Mouse (Mus musculus) midbrain, embryonic 13.5 days (tissue): Measurements from ENCODE around the gene Atp5h. TPM values are rescaled to one million over a fixed set of nuclear protein-coding genes. Genes with fewer than 3 reads are reported as not detected.
"Not testable (repeated sequence)": the region's sequence is repeated elsewhere in the genome, so short reads cannot be mapped to it uniquely, and the experiment has no call there.

Source experiments
- ATAC-seq: fragments of 200-750 bp; cut with Nextera tagmentation; 2 replicates; pipeline ENCODE4 v1.8.0; 2017; ENCODE audit warnings: mild to moderate bottlenecking, moderate TSS enrichment, moderate library complexity
- H3K27ac ChIP-seq: fragments of 300-500 bp; sonication (generic); 2 replicates; pipeline ENCODE4 v1.5.1; 2015; ENCODE audit warnings: inconsistent platforms, mild to moderate bottlenecking, moderate library complexity
- H3K27me3 ChIP-seq: fragments of 300-500 bp; sonication (generic); 2 replicates; pipeline ENCODE4 v1.6.1; 2015; ENCODE audit warnings: mild to moderate bottlenecking, inconsistent platforms
- H3K36me3 ChIP-seq: fragments of 300-500 bp; sonication (generic); 2 replicates; pipeline ENCODE4 v1.6.1; 2015; ENCODE audit warnings: mild to moderate bottlenecking, inconsistent platforms
- H3K4me1 ChIP-seq: fragments of 300-500 bp; sonication (generic); replicated peaks from 2 replicates; pipeline ENCODE4 v1.6.1; 2015; ENCODE audit warnings: inconsistent platforms
- H3K4me2 ChIP-seq: fragments of 300-500 bp; sonication (generic); replicated peaks from 2 replicates; pipeline ENCODE4 v1.6.1; 2015; ENCODE audit warnings: moderate library complexity, mild to moderate bottlenecking, inconsistent platforms
- H3K4me3 ChIP-seq: fragments of 300-500 bp; sonication (generic); replicated peaks from 2 replicates; pipeline ENCODE4 v1.5.1; 2015; ENCODE audit warnings: mild to moderate bottlenecking, inconsistent platforms
- H3K9ac ChIP-seq: fragments of 300-500 bp; sonication (generic); replicated peaks from 2 replicates; pipeline ENCODE4 v1.6.1; 2015; ENCODE audit warnings: mild to moderate bottlenecking, inconsistent platforms
- H3K9me3 ChIP-seq: fragments of 300-500 bp; sonication (generic); 2 replicates; pipeline ENCODE4 v1.6.1; 2016; ENCODE audit warnings: mild to moderate bottlenecking, inconsistent platforms
- WGBS: fragments of 180-500 bp; shearing (Covaris S2); methylation state at CpG from one replicate; pipeline ENCODE4 v1.1.7; 2015; 5-methylcytosine and 5-hydroxymethylcytosine counted together
- polyA plus RNA-seq: library from polyadenylated mRNA; unstranded; fragments of >200 nt; fragmentation: Nextera tagmentation; extraction: Ambion mirVana; gene quantifications from 2 replicates; pipeline ENCODE4 v1.2.1, GENCODE M21; 2015

Gene Atp5h
- polyA plus RNA-seq = 948 and 970 TPM in 2 replicates

DNA sequence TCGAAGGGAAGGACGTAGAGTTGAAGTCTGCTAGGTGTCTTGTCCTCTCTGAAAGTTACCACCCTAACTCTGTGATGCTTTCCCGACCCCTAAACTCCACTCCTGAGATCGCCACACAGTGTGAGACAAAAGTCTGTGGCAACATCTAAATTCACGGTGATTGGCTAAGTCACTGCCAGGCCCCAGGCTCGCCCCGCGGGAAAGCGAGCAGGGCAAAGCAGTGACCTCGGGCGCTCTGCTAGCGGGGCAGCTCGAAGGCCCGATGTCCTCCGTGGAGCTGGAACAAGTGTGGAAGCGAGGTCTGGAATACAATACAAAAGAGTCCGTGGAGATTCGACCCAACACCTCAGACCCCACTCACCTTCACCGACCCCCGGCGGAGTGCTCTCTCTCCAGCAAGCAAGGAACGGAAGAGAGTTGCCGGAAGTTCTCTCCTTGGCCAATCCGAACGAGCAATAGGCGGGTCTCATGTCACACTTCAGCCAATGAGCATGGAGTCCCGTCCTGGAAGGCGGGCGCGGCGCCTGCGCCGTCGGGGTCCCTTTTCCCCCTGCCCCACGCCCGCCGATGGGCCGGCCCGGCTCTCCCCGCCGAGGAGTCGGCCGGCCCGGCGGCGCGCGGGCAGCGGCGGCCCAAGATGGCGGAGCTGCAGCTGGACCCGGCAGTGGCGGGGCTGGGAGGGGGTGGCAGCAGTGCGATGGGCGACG is at the start of gene Atp5h, which contains the start of gene Kctd2:
Gene Atp5h, minus strand, starts transcription at position 432 of the 707 bp plus-strand sequence.
Gene Kctd2, plus strand, starts transcription at position 598 of the 707 bp plus-strand sequence.
- peak within 1 kb of the TSS; percentile 88 for H3K27ac ChIP-seq
- peaks cover 36% of the 10 kb centered on the region for H3K4me1 ChIP-seq
- peak within 1 kb of the TSS; percentile 95 for H3K9ac ChIP-seq
- H3K9me3 ChIP-seq = no peaks in the 10 kb centered on the region
- H3K36me3 ChIP-seq = peaks cover 40% of the 10 kb centered on the region
- under 1% methylated on average over 54 of the region's 56 CpGs for WGBS
- ATAC-seq = peak; percentile 97
- no peaks in the 10 kb centered on the region for H3K27me3 ChIP-seq
- H3K4me2 ChIP-seq = peak within 1 kb of the TSS; percentile 97
- peak within 1 kb of the TSS; percentile 95 for H3K4me3 ChIP-seq

DNA sequence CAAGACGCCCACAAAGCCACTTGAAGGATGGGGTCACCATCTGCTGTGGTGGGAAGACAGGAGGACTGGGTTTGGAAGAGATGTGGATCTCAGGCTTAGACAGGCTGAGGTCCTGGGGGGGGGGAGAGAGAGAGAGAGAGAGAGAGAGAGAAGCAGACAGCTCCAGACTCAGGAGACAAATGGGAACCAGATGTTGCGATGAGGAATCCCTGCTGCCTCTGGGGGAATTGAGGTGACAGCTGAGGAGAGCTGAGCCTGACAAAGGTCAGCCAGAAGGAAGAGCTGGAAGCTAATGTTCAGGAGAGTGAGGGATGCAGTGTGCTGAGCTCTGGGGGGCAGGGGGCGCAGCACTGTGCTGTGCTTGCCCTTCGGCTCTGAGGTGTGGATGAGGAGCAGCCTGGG is 47.5 kb upstream of the Atp5h start:
- Histone ChIP-seq H3K4me1 (peaks cover 2% of the 10 kb centered on the region; the same call in 1 of the 2 replicates), H3K4me3 (no peak overlapping the region), H3K27me3 (no peaks in the 10 kb centered on the region), H3K9ac (no peak overlapping the region; the same call in 1 of the 2 replicates), H3K27ac (no peak overlapping the region), H3K4me2 (no peak overlapping the region), H3K36me3 (no peaks in the 10 kb centered on the region), H3K9me3 (no peaks in the 10 kb centered on the region)
- 65% methylated on average over 4 of the region's 4 CpGs for WGBS
- no peak for ATAC-seq

DNA sequence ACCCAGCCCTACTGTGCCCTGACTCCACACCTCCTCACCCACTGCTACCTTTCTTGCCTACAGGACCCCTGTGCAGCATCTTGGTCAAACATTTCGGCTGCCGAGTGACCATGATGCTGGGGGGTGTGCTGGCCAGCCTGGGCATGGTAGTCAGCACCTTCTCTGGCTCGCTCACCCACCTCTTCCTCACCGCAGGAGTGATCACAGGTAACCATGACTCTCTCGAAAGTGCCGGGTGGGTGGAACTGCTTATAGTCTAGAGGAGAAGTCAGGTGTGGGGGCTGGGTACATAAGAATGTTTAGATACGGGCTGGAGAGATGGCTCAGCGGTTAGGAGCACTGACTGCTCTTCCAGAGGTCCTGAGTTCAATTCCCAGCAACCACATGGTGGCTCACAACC is 45.1 kb upstream of the Atp5h start:
- no peaks in the 10 kb centered on the region for H3K9me3 ChIP-seq
- H3K9ac ChIP-seq = no peak overlapping the region
- WGBS = 90% methylated on average over 8 of the region's 8 CpGs
- no peak overlapping the region for H3K4me3 ChIP-seq
- no peak for ATAC-seq
- peaks cover 2% of the 10 kb centered on the region; the same call in 1 of the 2 replicates for H3K4me1 ChIP-seq
- H3K27me3 ChIP-seq = no peaks in the 10 kb centered on the region
- no peaks in the 10 kb centered on the region for H3K36me3 ChIP-seq
- no peak overlapping the region for H3K4me2 ChIP-seq
- no peak overlapping the region for H3K27ac ChIP-seq

DNA sequence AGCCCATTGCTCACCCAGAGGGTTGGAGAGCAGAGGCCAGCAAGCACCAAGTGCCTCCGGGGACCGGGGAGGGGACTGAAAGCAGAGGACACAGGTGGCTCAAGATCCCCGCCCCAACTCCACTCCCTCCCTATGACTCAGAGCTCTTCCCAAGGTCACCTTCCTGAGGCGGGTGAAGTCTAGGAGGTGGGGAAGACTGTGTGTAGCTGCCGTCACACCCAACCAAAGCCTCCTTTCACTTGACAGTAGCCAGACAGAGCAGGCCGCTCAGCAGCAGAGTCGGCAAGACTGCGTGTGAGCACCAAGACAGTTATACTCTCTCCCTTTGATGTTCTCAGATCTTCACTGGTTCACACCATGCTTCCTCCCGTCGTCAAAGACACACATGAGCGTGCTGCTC is 43.6 kb upstream of the Atp5h start:
- Histone ChIP-seq H3K9me3 (no peaks in the 10 kb centered on the region), H3K27ac (no peak overlapping the region), H3K9ac (no peak overlapping the region), H3K4me1 (peaks cover 2% of the 10 kb centered on the region; the same call in 1 of the 2 replicates), H3K4me2 (no peak overlapping the region), H3K36me3 (no peaks in the 10 kb centered on the region), H3K4me3 (no peak overlapping the region), H3K27me3 (no peaks in the 10 kb centered on the region)
- no peak for ATAC-seq
- WGBS = 70% methylated on average over 11 of the region's 11 CpGs

DNA sequence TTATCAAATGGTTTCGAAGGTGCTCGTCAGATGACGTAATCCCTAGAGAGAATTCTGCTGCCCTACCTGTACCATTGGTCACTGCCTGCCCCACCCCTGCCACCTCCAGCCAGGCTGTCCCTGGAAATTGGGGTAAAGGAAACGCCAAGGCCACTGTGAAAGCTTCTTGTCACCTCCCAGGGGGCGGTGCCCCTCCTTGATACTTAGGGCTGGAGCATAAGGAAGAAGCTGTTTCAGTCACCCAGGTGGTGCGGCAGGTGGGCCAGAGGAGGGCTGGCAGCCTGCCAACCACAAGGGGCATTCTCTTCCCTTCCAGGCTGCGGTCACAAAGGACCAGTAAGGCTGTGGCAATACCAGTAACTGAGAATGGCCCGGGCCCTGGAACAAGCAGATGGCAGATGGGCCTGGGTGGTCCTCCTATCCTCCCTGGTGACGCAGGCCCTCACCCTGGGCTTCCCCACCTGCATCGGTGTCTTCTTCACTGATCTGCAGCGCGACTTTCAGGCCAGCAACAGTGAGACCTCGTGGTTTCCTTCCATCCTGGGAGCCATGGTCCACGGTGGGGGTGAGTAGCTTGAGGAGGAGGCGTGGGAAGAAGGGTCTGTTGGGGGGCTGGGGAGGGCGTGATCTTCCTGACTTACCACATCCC is 42.6 kb upstream of the Atp5h start, which contains the start of gene Slc16a5:
Gene Slc16a5, plus strand, starts transcription at position 232 of the 649 bp plus-strand sequence.
- Histone ChIP-seq H3K9me3 (no peaks in the 10 kb centered on the region), H3K4me1 (peaks cover 6% of the 10 kb centered on the region), H3K27ac (no peak within 1 kb of the TSS), H3K27me3 (no peaks in the 10 kb centered on the region), H3K4me3 (no peak within 1 kb of the TSS), H3K9ac (no peak within 1 kb of the TSS), H3K36me3 (no peaks in the 10 kb centered on the region), H3K4me2 (no peak within 1 kb of the TSS)
- WGBS = 83% methylated on average over 16 of the region's 16 CpGs
- no peak for ATAC-seq

DNA sequence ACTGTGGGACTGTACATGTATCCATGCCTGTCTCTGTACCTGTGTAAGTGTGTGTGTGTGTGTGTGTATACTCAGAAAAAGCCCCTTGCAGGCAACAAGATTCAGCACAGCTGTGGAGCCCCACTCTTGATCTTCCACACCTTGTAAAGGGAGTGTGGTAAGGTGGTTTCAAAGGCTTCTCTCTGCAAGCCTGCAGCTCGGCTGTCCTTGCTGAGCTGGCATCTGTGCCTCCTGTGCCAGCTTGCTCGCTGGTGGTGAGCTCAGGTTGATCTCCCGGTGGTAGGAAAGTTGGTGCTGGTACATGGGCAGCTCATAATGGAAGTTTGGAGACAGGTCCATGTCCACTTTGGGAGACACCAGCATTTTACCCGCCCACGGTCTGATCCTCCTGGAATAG is 42.1 kb upstream of the Atp5h start:
- Histone ChIP-seq H3K4me2 (no peak overlapping the region), H3K27me3 (no peaks in the 10 kb centered on the region), H3K27ac (no peak overlapping the region), H3K4me1 (peaks cover 7% of the 10 kb centered on the region), H3K4me3 (no peak overlapping the region), H3K36me3 (no peaks in the 10 kb centered on the region), H3K9me3 (no peaks in the 10 kb centered on the region), H3K9ac (no peak overlapping the region)
- no peak for ATAC-seq
- WGBS = 76% methylated on average over 5 of the region's 5 CpGs

DNA sequence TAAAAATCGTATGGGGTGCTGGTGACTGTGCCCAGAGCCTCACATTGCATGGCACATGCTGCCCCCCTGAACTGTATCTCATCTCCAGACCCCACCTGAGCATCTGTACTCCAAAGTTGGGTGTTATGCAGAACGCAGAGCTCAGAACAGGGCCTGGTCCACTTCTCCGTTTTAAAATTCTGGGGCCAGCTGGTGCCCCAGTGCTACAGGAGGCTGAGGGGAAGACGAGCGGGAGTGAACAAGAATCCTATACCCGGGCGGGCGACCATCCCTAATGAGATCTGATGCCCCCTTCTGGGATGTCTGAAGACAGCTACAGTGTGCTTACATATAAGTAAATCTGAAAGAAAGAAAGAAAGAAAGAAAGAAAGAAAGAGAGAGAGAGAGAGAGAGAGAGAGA is 41.2 kb upstream of the Atp5h start:
- WGBS = 19% methylated on average over 8 of the region's 8 CpGs
- Histone ChIP-seq H3K4me3 (no peak overlapping the region), H3K27ac (no peak overlapping the region), H3K36me3 (no peaks in the 10 kb centered on the region), H3K4me1 (peaks cover 7% of the 10 kb centered on the region), H3K4me2 (no peak overlapping the region), H3K9me3 (no peaks in the 10 kb centered on the region), H3K27me3 (no peaks in the 10 kb centered on the region), H3K9ac (no peak overlapping the region)
- ATAC-seq = no peak

DNA sequence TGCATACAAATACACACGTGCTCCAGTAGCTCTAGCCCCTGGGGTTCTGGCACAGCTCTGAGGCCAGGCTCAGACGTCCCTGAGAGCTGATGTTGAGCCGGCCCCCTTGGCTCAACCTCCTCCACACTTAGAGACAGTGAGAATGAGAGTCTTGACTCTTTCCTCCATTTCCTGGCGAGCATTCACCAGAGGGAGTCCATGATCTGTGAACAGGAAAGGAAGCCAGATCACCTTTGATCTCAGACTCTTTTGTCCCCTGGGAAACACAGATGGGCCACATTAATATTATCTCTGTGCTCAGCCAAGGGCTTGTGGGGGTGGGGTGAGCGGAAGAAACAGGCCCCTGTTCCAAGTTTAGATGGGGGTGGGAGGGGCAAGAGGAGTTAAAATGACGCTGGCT is 37.6 kb upstream of the Atp5h start:
- Histone ChIP-seq H3K27me3 (no peaks in the 10 kb centered on the region), H3K36me3 (no peaks in the 10 kb centered on the region), H3K9me3 (no peaks in the 10 kb centered on the region), H3K4me3 (no peak overlapping the region), H3K4me2 (no peak overlapping the region), H3K27ac (no peak overlapping the region), H3K9ac (no peak overlapping the region), H3K4me1 (peaks cover 5% of the 10 kb centered on the region)
- ATAC-seq = no peak
- 44% methylated on average over 6 of the region's 6 CpGs for WGBS

DNA sequence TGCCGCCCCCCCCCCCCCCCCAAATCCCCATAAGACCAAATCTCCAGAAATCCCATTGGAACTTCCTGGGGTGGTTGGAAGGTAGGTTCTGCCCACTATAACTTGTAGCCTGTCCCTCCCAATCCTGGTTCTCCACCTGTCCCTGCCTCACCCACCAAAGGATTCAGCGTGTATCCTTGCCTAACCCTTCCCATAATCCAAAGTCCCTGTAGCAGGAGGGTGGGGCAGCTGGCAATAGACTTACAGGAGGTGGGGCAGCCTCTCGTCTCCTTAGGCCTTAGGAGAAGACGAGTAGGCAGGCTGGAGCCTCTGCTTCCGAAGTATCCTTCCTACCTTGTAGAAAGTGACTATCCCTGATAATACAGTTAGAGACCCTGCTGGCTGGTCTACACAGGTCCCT is 36.4 kb upstream of the Atp5h start:
- Histone ChIP-seq H3K4me2 (no peak overlapping the region), H3K27ac (no peak overlapping the region), H3K9me3 (no peaks in the 10 kb centered on the region), H3K9ac (no peak overlapping the region), H3K36me3 (no peaks in the 10 kb centered on the region), H3K4me3 (no peak overlapping the region), H3K27me3 (no peaks in the 10 kb centered on the region), H3K4me1 (peaks cover 5% of the 10 kb centered on the region)
- 94% methylated on average over 4 of the region's 5 CpGs for WGBS
- ATAC-seq = no peak

DNA sequence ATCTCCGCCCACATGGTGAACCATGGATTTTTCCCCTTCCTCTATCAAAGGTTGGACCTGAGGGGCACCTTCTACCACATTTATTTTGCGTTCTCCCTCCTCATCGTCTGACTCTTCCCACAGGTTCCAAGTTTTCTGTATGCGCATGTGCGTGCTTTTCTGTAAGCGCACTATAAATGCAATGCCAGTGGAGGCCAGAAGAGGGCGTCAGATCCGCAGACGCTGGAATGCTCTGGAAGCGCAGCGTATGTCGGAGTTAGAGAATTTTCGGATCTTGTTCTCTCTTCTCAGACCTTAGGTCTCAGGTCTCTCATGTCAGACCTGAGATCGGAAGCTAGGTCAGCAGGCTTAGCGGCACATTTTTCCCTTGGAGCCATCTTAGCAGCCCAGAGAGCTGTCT is 35.9 kb upstream of the Atp5h start:
- no peak for ATAC-seq
- Histone ChIP-seq H3K4me1 (peaks cover 5% of the 10 kb centered on the region), H3K9ac (no peak overlapping the region), H3K9me3 (no peaks in the 10 kb centered on the region), H3K4me3 (no peak overlapping the region), H3K36me3 (no peaks in the 10 kb centered on the region), H3K27me3 (no peaks in the 10 kb centered on the region), H3K4me2 (no peak overlapping the region), H3K27ac (no peak overlapping the region)
- WGBS = 85% methylated on average over 15 of the region's 15 CpGs

DNA sequence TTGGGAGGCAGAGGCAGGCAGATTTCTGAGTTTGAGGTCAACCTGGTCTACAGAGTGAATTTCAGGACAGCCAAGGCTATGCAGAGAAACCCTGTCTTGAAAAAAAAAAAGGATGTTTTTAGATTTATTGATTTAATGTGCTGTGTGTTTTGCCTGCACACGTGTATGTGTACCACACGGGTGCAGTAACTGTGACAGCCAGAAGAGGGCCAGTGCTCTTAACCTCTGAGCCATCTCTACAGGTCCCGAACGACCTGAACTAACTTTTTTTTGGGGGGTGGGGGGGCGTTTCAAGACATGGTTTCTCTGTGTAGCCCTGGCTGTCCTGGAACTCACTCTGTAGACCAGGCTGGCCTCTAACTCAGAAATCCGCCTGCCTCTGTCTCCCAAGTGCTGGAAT is 35.1 kb upstream of the Atp5h start:
- H3K36me3 ChIP-seq, H3K9me3 ChIP-seq, ATAC-seq, H3K4me3 ChIP-seq, H3K9ac ChIP-seq, H3K27me3 ChIP-seq, H3K27ac ChIP-seq, H3K4me1 ChIP-seq, H3K4me2 ChIP-seq: not testable (repeated sequence)
- 83% methylated on average over 6 of the region's 6 CpGs for WGBS

DNA sequence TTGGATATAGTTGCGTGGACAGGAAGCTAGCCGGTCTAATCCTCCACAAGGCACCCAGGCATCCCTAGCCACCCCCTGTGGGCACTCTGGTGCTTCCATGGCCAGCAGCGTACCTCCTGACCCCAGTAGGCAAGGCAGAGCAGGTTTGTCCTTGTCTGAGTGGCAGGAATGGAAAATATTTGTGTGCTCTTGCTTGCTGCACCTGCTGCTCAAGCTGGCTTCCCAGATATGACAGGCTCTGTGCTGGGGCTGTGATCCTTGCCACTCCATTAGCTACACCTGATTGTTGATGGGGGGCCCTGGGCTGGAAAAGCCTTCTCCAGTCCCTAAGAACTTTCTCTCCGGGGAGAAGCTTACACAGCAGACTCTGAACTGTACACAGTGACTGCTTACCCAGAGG is 33.5 kb upstream of the Atp5h start:
- 75% methylated on average over 4 of the region's 4 CpGs for WGBS
- H3K27ac ChIP-seq = no peak overlapping the region
- ATAC-seq = no peak

More for the DNA sequence above, 33.5 kb upstream of the Atp5h start:
- Histone ChIP-seq H3K36me3 (no peaks in the 10 kb centered on the region), H3K9me3 (no peaks in the 10 kb centered on the region), H3K4me2 (no peak overlapping the region), H3K27me3 (no peaks in the 10 kb centered on the region), H3K4me1 (peaks cover 5% of the 10 kb centered on the region), H3K9ac (no peak overlapping the region), H3K4me3 (no peak overlapping the region)
